Mouse (Mus musculus) liver, embryonic 13.5 days (tissue): ENCODE data around the gene Tmem217. TPM values are rescaled to one million over a fixed set of nuclear protein-coding genes. Genes with fewer than 3 reads are reported as not detected.
A peak's percentile ranks its signal among the peaks of the same experiment; 100 is the strongest.

Experiments
- ATAC-seq: fragments of 200-750 bp; cut with Nextera tagmentation; 2 replicates; pipeline ENCODE4 v1.8.0; 2017; ENCODE audit warnings: low read depth, mild to moderate bottlenecking, moderate number of reproducible peaks, moderate library complexity
- DNase-seq: peaks from one replicate; pipeline ENCODE4 v3.0.0; 2022
- H3K27ac ChIP-seq: fragments of 300-500 bp; sonication (generic); 2 replicates; pipeline ENCODE4 v1.5.1; 2015; ENCODE audit warnings: moderate library complexity, mild to moderate bottlenecking, inconsistent platforms
- H3K27me3 ChIP-seq: fragments of 300-500 bp; sonication (generic); 2 replicates; pipeline ENCODE4 v1.6.1; 2015; ENCODE audit warnings: mild to moderate bottlenecking, inconsistent platforms
- H3K36me3 ChIP-seq: fragments of 300-500 bp; sonication (generic); 2 replicates; pipeline ENCODE4 v1.6.1; 2015; ENCODE audit warnings: mild to moderate bottlenecking, inconsistent platforms
- H3K4me1 ChIP-seq: fragments of 300-500 bp; sonication (generic); replicated peaks from 2 replicates; pipeline ENCODE4 v1.6.1; 2015; ENCODE audit warnings: inconsistent platforms
- H3K4me2 ChIP-seq: fragments of 300-500 bp; sonication (generic); 2 replicates; pipeline ENCODE4 v1.6.1; 2015; ENCODE audit warnings: inconsistent platforms, mild to moderate bottlenecking, moderate library complexity
- H3K4me3 ChIP-seq: fragments of 300-500 bp; sonication (generic); replicated peaks from 2 replicates; pipeline ENCODE4 v1.5.1; 2015; ENCODE audit warnings: mild to moderate bottlenecking, inconsistent platforms
- H3K9ac ChIP-seq: fragments of 300-500 bp; sonication (generic); 2 replicates; pipeline ENCODE4 v1.6.1; 2015; ENCODE audit warnings: mild to moderate bottlenecking, inconsistent platforms
- H3K9me3 ChIP-seq: fragments of 300-500 bp; sonication (generic); replicated peaks from 2 replicates; pipeline ENCODE4 v1.6.1; 2016; ENCODE audit warnings: inconsistent platforms
- WGBS: fragments of 180-500 bp; shearing (Covaris S2); methylation state at CpG from one replicate; pipeline ENCODE4 v1.1.7; 2015; ENCODE audit not compliant: insufficient replicate concordance; 5-methylcytosine and 5-hydroxymethylcytosine counted together
- polyA plus RNA-seq: library from polyadenylated mRNA; unstranded; fragments of >200 nt; fragmentation: Nextera tagmentation; extraction: Ambion mirVana; gene quantifications from 2 replicates; pipeline ENCODE4 v1.2.1, GENCODE M21; 2015

Gene Tmem217
- polyA plus RNA-seq, 1 experiment from 2014 or later: 0.23 TPM

GRCm38 (mm10) chr17:29494062-29494731, 58.0 kb downstream of the Tmem217 start:
- Histone ChIP-seq H3K27ac (peak overlapping the region; percentile 99), H3K4me1 (peaks cover 62% of the 10 kb centered on the region)

DNA sequence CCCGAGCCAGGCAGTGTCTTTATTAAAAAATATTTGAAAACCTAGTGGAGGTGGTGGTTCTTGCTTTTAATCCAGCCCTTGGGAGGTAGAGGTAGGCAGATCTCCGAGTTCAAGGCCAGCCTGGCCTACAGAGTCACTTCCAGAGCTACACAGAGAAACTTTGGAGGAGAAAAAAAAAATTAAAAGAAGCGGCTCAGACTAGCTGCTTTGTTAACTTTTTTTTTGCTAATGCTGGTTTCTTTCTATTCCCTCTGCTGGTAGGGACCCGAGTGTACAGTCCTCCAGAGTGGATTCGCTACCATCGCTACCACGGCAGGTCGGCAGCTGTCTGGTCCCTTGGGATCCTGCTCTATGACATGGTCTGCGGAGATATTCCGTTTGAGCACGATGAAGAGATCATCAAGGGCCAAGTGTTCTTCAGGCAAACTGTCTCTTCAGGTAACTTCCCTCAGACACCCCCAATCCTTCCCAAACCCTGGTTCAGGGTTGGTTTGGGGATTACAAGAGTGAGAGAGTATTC, 58.7 kb downstream of the Tmem217 start:
- WGBS: 54% methylated on average over 11 of the region's 11 CpGs
- H3K4me2 ChIP-seq: peak overlapping the region; percentile 82
- H3K27ac ChIP-seq: peak overlapping the region; percentile 99
- peaks cover 57% of the 10 kb centered on the region for H3K36me3 ChIP-seq
- peak overlapping the region; percentile 100 for H3K9ac ChIP-seq
- ATAC-seq (no peak), DNase-seq (no peak)
- no peaks in the 10 kb centered on the region for H3K27me3 ChIP-seq
- H3K9me3 ChIP-seq: no peaks in the 10 kb centered on the region
- peaks cover 62% of the 10 kb centered on the region for H3K4me1 ChIP-seq
- peak overlapping the region; percentile 100 for H3K4me3 ChIP-seq

More at GRCm38 (mm10) chr17:29494062-29494731, 58.0 kb downstream of the Tmem217 start:
- DNase-seq (no peak), ATAC-seq (no peak)
- peak overlapping the region; percentile 100 for H3K4me3 ChIP-seq
- H3K27me3 ChIP-seq: no peaks in the 10 kb centered on the region
- H3K9ac ChIP-seq: peak overlapping the region; percentile 100
- H3K4me2 ChIP-seq: peak overlapping the region; percentile 82
- 52% methylated on average over 10 of the region's 10 CpGs for WGBS
- no peaks in the 10 kb centered on the region for H3K9me3 ChIP-seq
- H3K36me3 ChIP-seq: peaks cover 57% of the 10 kb centered on the region

- ATAC-seq (no peak), DNase-seq (peak; percentile 68)
- H3K27ac ChIP-seq: peak overlapping the region; percentile 99
- H3K36me3 ChIP-seq: peaks cover 57% of the 10 kb centered on the region
- WGBS: under 1% methylated on average over 22 of the region's 22 CpGs
- peak overlapping the region; percentile 100 for H3K9ac ChIP-seq
- peak overlapping the region; percentile 82 for H3K4me2 ChIP-seq
- peak overlapping the region; percentile 100 for H3K4me3 ChIP-seq
- peaks cover 61% of the 10 kb centered on the region for H3K4me1 ChIP-seq
- H3K9me3 ChIP-seq: no peaks in the 10 kb centered on the region
- no peaks in the 10 kb centered on the region for H3K27me3 ChIP-seq
Measured at GRCm38 (mm10) chr17:29492269-29493191, 59.7 kb downstream of the Tmem217 start.

GRCm38 (mm10) chr17:29491591-29492268, 60.5 kb downstream of the Tmem217 start:
- DNase-seq (peak; percentile 60), ATAC-seq (no peak)
- Histone ChIP-seq H3K27me3 (no peaks in the 10 kb centered on the region), H3K36me3 (peaks cover 54% of the 10 kb centered on the region), H3K4me1 (peaks cover 61% of the 10 kb centered on the region), H3K4me3 (peak overlapping the region; percentile 100), H3K27ac (peak overlapping the region; percentile 99), H3K9ac (peak overlapping the region; percentile 100), H3K4me2 (peak overlapping the region; percentile 82), H3K9me3 (no peaks in the 10 kb centered on the region)
- under 1% methylated on average over 48 of the region's 48 CpGs for WGBS

GRCm38 (mm10) chr17:29490713-29491581, 61.2 kb downstream of the Tmem217 start, which contains the start of gene Pim1:
Pim1 (plus strand) TSS chr17:29490753.
- peak; percentile 49 for ATAC-seq
- H3K9me3 ChIP-seq: no peaks in the 10 kb centered on the region
- peaks cover 60% of the 10 kb centered on the region for H3K4me1 ChIP-seq
- DNase-seq: peak; percentile 54
- WGBS: under 1% methylated on average over 73 of the region's 99 CpGs
- H3K36me3 ChIP-seq: peaks cover 46% of the 10 kb centered on the region
- peak within 1 kb of the TSS; percentile 93 for H3K4me2 ChIP-seq
- H3K9ac ChIP-seq: peak within 1 kb of the TSS; percentile 100
- no peaks in the 10 kb centered on the region for H3K27me3 ChIP-seq
- peak within 1 kb of the TSS; percentile 100 for H3K4me3 ChIP-seq
- peak within 1 kb of the TSS; percentile 99 for H3K27ac ChIP-seq

GRCm38 (mm10) chr17:29489971-29490712, 62.0 kb downstream of the Tmem217 start:
- H3K4me2 ChIP-seq: peak overlapping the region; percentile 93
- peaks cover 41% of the 10 kb centered on the region for H3K36me3 ChIP-seq
- ATAC-seq (peak; percentile 77), DNase-seq (peak; percentile 97)
- H3K4me3 ChIP-seq: peak overlapping the region; percentile 100
- under 1% methylated on average over 51 of the region's 68 CpGs for WGBS
- H3K4me1 ChIP-seq: peaks cover 64% of the 10 kb centered on the region
- no peaks in the 10 kb centered on the region for H3K27me3 ChIP-seq
- H3K9me3 ChIP-seq: no peaks in the 10 kb centered on the region
- H3K9ac ChIP-seq: peak overlapping the region; percentile 93
- H3K27ac ChIP-seq: peak overlapping the region; percentile 97

DNA sequence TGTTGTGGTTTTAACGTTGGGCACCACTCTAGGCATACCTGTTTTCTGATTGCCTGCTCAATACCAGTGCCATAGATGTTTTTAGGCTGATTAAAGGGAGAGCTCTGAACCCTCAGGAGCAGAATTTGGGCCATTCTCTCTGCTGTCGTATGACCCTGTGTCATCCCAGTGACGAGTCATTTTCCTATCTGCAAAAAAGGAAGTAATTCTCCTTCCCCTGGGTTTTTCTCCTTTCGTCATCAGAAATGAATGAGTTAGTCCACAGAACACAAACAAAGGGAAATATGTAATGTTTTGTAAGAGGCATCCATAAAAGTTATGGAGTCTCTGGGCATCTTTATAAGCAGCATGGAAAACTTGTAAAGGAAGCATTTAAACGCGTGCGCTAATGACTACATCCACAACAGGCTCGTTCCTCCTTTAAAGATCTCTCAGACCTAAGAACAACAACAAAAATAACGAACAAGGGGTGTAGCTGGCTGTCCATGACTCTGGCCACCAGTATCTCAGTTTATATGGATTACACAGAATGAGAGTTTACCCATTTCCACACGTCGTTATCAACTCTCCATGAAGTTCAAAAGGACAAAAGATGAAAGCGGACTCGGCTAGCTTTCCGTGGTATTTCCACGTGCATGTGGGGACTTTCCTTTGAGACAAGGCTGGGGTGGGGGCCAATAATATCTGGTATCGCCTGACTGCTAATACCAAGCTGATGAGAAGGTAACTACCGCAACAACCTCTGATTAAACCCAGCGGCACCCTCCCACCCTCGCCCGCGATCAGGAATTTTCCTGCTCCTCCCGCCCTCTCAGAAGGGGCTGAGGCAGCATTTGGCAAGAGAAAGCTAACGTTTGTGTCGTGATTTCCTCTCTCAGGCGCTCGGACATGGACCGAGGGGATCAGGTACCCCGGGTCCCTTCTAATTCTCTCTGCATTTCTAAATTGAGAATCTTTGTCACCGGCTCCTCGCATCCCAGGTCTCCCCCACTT, 62.9 kb downstream of the Tmem217 start:
- Histone ChIP-seq H3K9me3 (no peaks in the 10 kb centered on the region; the same call in 1 of the 2 replicates), H3K4me1 (peaks cover 62% of the 10 kb centered on the region), H3K9ac (peak overlapping the region; percentile 93), H3K27me3 (no peaks in the 10 kb centered on the region), H3K4me3 (peak overlapping the region; percentile 79), H3K27ac (peak overlapping the region; percentile 97), H3K36me3 (peaks cover 32% of the 10 kb centered on the region), H3K4me2 (peak overlapping the region; percentile 93)
- 2% methylated on average over 30 of the region's 30 CpGs for WGBS
- peak; percentile 43 for DNase-seq
- ATAC-seq: no peak

GRCm38 (mm10) chr17:29488257-29488977, 63.8 kb downstream of the Tmem217 start:
- H3K36me3 ChIP-seq: peaks cover 24% of the 10 kb centered on the region
- no peaks in the 10 kb centered on the region for H3K27me3 ChIP-seq
- DNase-seq (no peak), ATAC-seq (no peak)
- H3K9ac ChIP-seq: peak overlapping the region; percentile 93
- H3K9me3 ChIP-seq: no peaks in the 10 kb centered on the region; the same call in 1 of the 2 replicates
- H3K27ac ChIP-seq: peak overlapping the region; percentile 97
- H3K4me1 ChIP-seq: peaks cover 56% of the 10 kb centered on the region
- WGBS: 81% methylated on average over 8 of the region's 8 CpGs
- H3K4me2 ChIP-seq: peak overlapping the region; percentile 93
- H3K4me3 ChIP-seq: peak overlapping the region; percentile 79
